Mouse (Mus musculus): ENCODE results near the gene Nr1h4. TPM values are rescaled to one million over a fixed set of nuclear protein-coding genes. Genes with fewer than 3 reads are reported as not detected.
"Not testable (repeated sequence)": the region's sequence is repeated elsewhere in the genome, so short reads cannot be mapped to it uniquely, and the experiment has no call there.

Gene Nr1h4
- total RNA-seq (2022), result under 1 TPM in 3 of 4 experiments, not detected in 1; 0.16 to 0.30 (median 0.26) TPM

GRCm38 (mm10) chr10:89532929-89533727 is at the start of gene Nr1h4:
Gene Nr1h4, minus strand, starts transcription at chr10:89533585.
- no peak for DNase-seq (ENCODE audit: low spot score in 2 of 2)

- no peak for DNase-seq (ENCODE audit: low spot score in 2 of 2)
These were observed 45.4 kb upstream of the Nr1h4 start for GRCm38 (mm10) chr10:89578801-89579200.

- no peak for DNase-seq (ENCODE audit: low spot score in 2 of 2)
These were observed 44.3 kb upstream of the Nr1h4 start for GRCm38 (mm10) chr10:89577666-89578065.

- no peak for DNase-seq (ENCODE audit: low spot score in 2 of 2)
These were observed 40.0 kb upstream of the Nr1h4 start for GRCm38 (mm10) chr10:89573421-89573820.

- DNase-seq (ENCODE audit: low spot score in 2 of 2), result no peak
These were observed 39.6 kb upstream of the Nr1h4 start for GRCm38 (mm10) chr10:89572946-89573345.

- no peak for DNase-seq (ENCODE audit: low spot score in 2 of 2)
These were observed 34.0 kb upstream of the Nr1h4 start for GRCm38 (mm10) chr10:89567391-89567790.

GRCm38 (mm10) chr10:89565301-89566022 is 32.1 kb upstream of the Nr1h4 start:
- DNase-seq (ENCODE audit: low spot score in 2 of 2), result no peak

GRCm38 (mm10) chr10:89562113-89562512 is 28.7 kb upstream of the Nr1h4 start:
- DNase-seq (ENCODE audit: low spot score in 2 of 2), result no peak

GRCm38 (mm10) chr10:89559351-89559750 is 26.0 kb upstream of the Nr1h4 start:
- no peak for DNase-seq (ENCODE audit: low spot score in 2 of 2)

- not testable (repeated sequence) for DNase-seq (ENCODE audit: low spot score in 2 of 2)
These were observed 21.5 kb upstream of the Nr1h4 start for GRCm38 (mm10) chr10:89554885-89555284.

GRCm38 (mm10) chr10:89553855-89554254 is 20.5 kb upstream of the Nr1h4 start:
- not testable (repeated sequence) for DNase-seq (ENCODE audit: low spot score in 2 of 2)

- no peak for DNase-seq (ENCODE audit: low spot score in 2 of 2)
These were observed 19.6 kb upstream of the Nr1h4 start for GRCm38 (mm10) chr10:89553015-89553414.

- no peak for DNase-seq (ENCODE audit: low spot score in 2 of 2)
These were observed 18.3 kb upstream of the Nr1h4 start for GRCm38 (mm10) chr10:89551657-89552056.

- no peak for DNase-seq (ENCODE audit: low spot score in 2 of 2)
These were observed 14.6 kb upstream of the Nr1h4 start for GRCm38 (mm10) chr10:89548028-89548427.

GRCm38 (mm10) chr10:89546989-89547388 is 13.6 kb upstream of the Nr1h4 start:
- DNase-seq (ENCODE audit: low spot score in 2 of 2), result no peak

- DNase-seq (ENCODE audit: low spot score in 2 of 2), result no peak
These were observed 10.5 kb upstream of the Nr1h4 start for GRCm38 (mm10) chr10:89543867-89544266.

- DNase-seq (ENCODE audit: low spot score in 2 of 2), result no peak
These were observed 8.9 kb upstream of the Nr1h4 start for GRCm38 (mm10) chr10:89542321-89542720.

GRCm38 (mm10) chr10:89532451-89532850 is 934 bp downstream of the Nr1h4 start:
- no peak for DNase-seq (ENCODE audit: low spot score in 2 of 2)

GRCm38 (mm10) chr10:89531976-89532375 is 1.4 kb downstream of the Nr1h4 start:
- DNase-seq (ENCODE audit: low spot score in 2 of 2), result no peak

GRCm38 (mm10) chr10:89531194-89531634 is 2.2 kb downstream of the Nr1h4 start:
- DNase-seq (ENCODE audit: low spot score in 2 of 2), result no peak

GRCm38 (mm10) chr10:89527054-89527453 is 6.3 kb downstream of the Nr1h4 start:
- no peak for DNase-seq (ENCODE audit: low spot score in 2 of 2)

- no peak for DNase-seq (ENCODE audit: low spot score in 2 of 2)
These were observed 7.6 kb downstream of the Nr1h4 start for GRCm38 (mm10) chr10:89525823-89526222.

- no peak for DNase-seq (ENCODE audit: low spot score in 2 of 2)
These were observed 10.9 kb downstream of the Nr1h4 start for GRCm38 (mm10) chr10:89522481-89522880.

Data from left cerebral cortex, adult 8-10 months (tissue).